Mouse (Mus musculus) stomach, postnatal 0 days (tissue): ENCODE results near the gene Hspb6. TPM values are rescaled to one million over a fixed set of nuclear protein-coding genes. Genes with fewer than 3 reads are reported as not detected.

Experiments used
- ATAC-seq: fragments of 200-750 bp; cut with Nextera tagmentation; 2 replicates; pipeline ENCODE4 v1.8.0; 2017; ENCODE audit not compliant: low FRiP score, low TSS enrichment
- DNase-seq: peaks from one replicate; pipeline ENCODE4 v3.0.0-alpha.2; 2016; ENCODE audit warnings: low spot score
- H3K27ac ChIP-seq: fragments of 300-500 bp; sonication (generic); replicated peaks from 2 replicates; pipeline ENCODE4 v1.5.1; 2014; ENCODE audit warnings: mild to moderate bottlenecking, control low read depth
- H3K27me3 ChIP-seq: fragments of 300-500 bp; sonication (generic); 2 replicates; pipeline ENCODE4 v1.6.1; 2014; ENCODE audit warnings: low read length; ENCODE audit not compliant: control insufficient read depth, insufficient read depth
- H3K36me3 ChIP-seq: fragments of 300-500 bp; sonication (generic); 2 replicates; pipeline ENCODE4 v1.6.1; 2014; ENCODE audit warnings: low read length, mixed read lengths; ENCODE audit not compliant: control insufficient read depth, insufficient read depth
- H3K4me1 ChIP-seq: fragments of 300-500 bp; sonication (generic); replicated peaks from 2 replicates; pipeline ENCODE4 v1.6.1; 2014; ENCODE audit warnings: antibody characterized with exemption; ENCODE audit not compliant: control insufficient read depth, insufficient read depth
- H3K4me2 ChIP-seq: fragments of 300-500 bp; sonication (generic); replicated peaks from 2 replicates; pipeline ENCODE4 v1.6.1; 2014; ENCODE audit warnings: low read depth, mild to moderate bottlenecking, control low read depth, moderate library complexity
- H3K4me3 ChIP-seq: fragments of 300-500 bp; sonication (generic); 2 replicates; pipeline ENCODE4 v1.5.1; 2014; ENCODE audit warnings: low read depth, low read length, control low read depth
- H3K9ac ChIP-seq: fragments of 300-500 bp; sonication (generic); 2 replicates; pipeline ENCODE4 v1.6.1; 2014; ENCODE audit warnings: mild to moderate bottlenecking, low read length, control low read depth, mixed read lengths
- H3K9me3 ChIP-seq: fragments of 300-500 bp; sonication (generic); 2 replicates; pipeline ENCODE4 v1.6.1; 2016; ENCODE audit warnings: low read length; ENCODE audit not compliant: control insufficient read depth
- CTCF ChIP-seq: IDR thresholded peaks from 2 replicates; pipeline ENCODE4 v1.5.1; 2016; ENCODE audit warnings: antibody characterized with exemption, low read depth, mild to moderate bottlenecking, moderate library complexity
- EP300 ChIP-seq: optimal IDR thresholded peaks from 2 replicates; pipeline ENCODE3; 2016; ENCODE audit warnings: antibody characterized with exemption
- WGBS: fragments of 180-500 bp; shearing (Covaris S2); extraction: QIAGEN DNeasy Blood & Tissue Kit; methylation state at CpG from one replicate; pipeline ENCODE4 v1.1.7; 2014; 5-methylcytosine and 5-hydroxymethylcytosine counted together
- polyA plus RNA-seq: library from polyadenylated mRNA; unstranded; fragments of >200 nt; fragmentation: Nextera tagmentation; extraction: Ambion mirVana; gene quantifications from 2 replicates; pipeline ENCODE4 v1.2.1, GENCODE M21; 2015

Gene Hspb6
- polyA plus RNA-seq, 1 experiment from 2014 or later: 66.4 TPM

DNA sequence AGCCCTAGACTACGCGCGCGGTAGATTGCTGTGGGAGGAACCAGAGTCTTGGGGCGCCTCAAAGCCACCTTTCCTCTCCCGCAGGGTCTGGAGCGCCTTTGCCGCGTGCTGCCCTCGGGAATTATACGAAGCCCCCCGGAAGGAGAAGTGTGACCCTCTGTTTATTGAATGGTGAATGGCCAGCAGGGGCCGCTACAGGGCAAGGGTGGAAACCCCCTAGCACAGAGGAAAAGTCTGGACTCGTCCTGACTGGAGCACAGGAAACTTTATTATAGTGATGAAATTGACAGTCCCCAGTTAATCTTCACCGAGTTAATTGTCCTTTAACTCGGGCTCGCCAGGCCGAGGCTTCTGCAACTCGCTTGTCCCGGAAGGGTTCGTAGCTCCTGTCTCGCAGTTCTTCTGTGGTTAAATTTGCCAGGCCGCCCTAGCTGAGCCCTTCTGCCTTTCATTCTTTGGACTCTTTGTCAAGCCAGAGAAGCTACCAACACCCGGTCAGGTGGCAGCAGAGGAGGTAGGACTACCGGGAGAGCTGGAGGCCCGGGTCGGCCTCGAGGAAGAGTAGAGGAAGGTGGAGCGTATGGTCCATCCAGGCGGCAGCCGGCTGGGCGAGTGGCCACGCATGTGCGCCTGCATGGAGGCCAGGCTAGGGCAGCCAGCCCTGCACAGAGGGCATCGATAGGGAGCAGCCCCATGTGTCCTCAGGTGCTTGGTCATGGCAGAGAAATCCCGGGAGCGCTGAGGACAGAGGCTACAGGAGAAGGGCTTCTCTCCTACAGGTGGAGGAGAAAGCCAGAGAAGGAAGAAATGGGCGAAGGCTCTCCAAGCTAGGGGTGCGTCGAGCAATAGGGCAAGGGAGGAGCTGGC, 37.7 kb downstream of the Hspb6 start:
- DNase-seq: peak; percentile 89
- peak; percentile 50 for ATAC-seq
- Histone ChIP-seq H3K9me3 (no peaks in the 10 kb centered on the region), H3K4me3 (peak overlapping the region; percentile 94), H3K4me1 (peaks cover 3% of the 10 kb centered on the region; the same call in 1 of the 2 replicates), H3K9ac (peak overlapping the region; percentile 62), H3K27ac (peak overlapping the region; percentile 93), H3K36me3 (peaks cover 8% of the 10 kb centered on the region), H3K27me3 (no peaks in the 10 kb centered on the region), H3K4me2 (peak overlapping the region; percentile 90)
- 19% methylated on average over 40 of the region's 40 CpGs for WGBS
- TF ChIP-seq CTCF: peak; percentile 96
- no peak for TF ChIP-seq EP300

DNA sequence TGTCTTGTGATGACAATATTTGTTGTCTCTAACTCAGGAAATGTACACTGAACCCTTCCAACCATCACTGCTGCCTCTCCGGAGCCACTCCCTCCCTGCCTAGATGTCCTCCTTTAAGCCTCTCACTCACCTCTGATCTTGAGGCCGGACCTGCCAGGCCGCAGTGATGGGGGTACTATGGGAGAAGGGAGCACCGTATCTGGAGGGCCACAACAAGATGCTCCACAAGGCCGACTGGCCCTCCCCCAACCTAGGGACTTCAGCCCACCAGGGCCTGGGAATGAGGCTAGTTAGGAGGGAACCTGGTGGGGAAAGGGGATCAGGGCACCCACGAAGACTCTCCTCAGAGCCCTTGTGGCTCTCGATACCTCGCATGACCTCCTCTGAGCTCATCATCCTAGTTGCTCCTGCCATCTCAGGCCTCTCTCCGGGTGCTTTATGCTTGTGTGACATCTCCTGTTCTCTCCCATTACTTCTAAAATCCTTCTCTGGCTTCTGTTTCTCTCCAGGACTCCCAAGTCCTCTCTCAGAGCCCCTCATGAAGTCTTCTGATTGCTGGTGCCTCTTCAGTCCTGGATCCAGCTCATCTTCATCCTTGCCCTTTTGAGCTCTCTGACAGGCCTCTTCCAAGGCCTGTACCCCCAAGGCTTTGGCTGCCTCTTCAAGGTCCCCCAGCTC, 39.1 kb downstream of the Hspb6 start:
- H3K27ac ChIP-seq: no peak overlapping the region
- peaks cover 3% of the 10 kb centered on the region; the same call in 1 of the 2 replicates for H3K4me1 ChIP-seq
- H3K4me2 ChIP-seq: no peak overlapping the region
- ATAC-seq (no peak), DNase-seq (no peak)
- TF ChIP-seq EP300 (no peak), CTCF (no peak)
- no peaks in the 10 kb centered on the region for H3K9me3 ChIP-seq
- 92% methylated on average over 9 of the region's 9 CpGs for WGBS
- no peaks in the 10 kb centered on the region for H3K36me3 ChIP-seq
- no peak overlapping the region for H3K4me3 ChIP-seq
- no peak overlapping the region for H3K9ac ChIP-seq
- no peaks in the 10 kb centered on the region for H3K27me3 ChIP-seq

DNA sequence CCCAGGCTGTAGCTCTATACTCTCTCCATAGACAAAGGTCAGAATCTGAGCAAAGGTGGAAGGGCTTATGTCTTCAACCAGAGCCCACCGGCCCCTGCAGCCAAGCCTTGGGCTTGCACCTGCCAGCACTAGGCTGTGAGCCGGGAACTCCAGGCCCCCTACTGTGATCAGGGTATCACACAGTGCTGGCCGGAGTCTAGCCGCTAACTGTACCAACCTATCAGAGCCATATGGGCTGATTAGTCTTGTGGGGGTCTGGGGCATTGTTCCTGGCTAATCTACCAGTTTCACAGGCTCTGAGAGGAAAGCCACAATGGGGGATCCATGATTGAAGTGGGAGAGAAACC, 39.6 kb downstream of the Hspb6 start:
- WGBS: 80% methylated on average over 4 of the region's 4 CpGs
- Histone ChIP-seq H3K4me2 (no peak overlapping the region), H3K9ac (no peak overlapping the region), H3K27me3 (no peaks in the 10 kb centered on the region), H3K36me3 (no peaks in the 10 kb centered on the region), H3K27ac (no peak overlapping the region), H3K9me3 (no peaks in the 10 kb centered on the region), H3K4me3 (no peak overlapping the region), H3K4me1 (peaks cover 3% of the 10 kb centered on the region; the same call in 1 of the 2 replicates)
- TF ChIP-seq EP300 (no peak), CTCF (no peak)
- DNase-seq (no peak), ATAC-seq (no peak)

DNA sequence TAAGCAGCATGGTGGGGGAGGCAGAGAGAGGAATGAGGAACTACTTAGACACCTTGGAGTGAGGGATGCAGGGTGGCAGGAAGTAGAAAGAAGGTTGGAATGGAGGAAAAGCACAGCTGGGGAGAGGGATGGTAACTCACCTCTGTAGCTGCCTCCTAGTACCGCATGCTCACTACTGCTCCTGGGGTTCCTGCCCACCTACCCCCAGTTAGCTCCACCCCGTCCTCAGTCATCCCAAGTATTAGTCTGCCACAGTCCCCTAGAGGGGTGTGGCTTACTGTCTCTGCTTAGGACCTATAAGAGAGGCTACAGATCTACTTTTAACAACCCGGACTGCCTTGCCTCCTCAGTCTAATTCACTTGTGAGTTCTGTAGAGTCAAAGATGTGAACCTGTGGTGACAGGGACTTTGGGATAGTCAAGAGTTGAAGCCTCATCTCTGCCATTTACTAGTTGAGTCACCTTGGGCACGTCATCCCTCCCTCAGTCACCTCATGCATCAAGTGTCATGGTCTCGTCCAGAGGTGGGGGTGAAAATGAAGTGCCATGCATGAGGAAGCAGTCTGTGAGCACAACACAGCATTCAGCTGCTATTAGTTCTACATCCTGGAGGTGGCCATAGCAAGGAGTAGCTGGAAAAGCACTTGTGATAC, 40.9 kb downstream of the Hspb6 start:
- no peak for ATAC-seq
- Histone ChIP-seq H3K4me3 (no peak overlapping the region), H3K27ac (no peak overlapping the region), H3K9me3 (no peaks in the 10 kb centered on the region), H3K4me1 (no peaks in the 10 kb centered on the region; the same call in 1 of the 2 replicates), H3K9ac (no peak overlapping the region), H3K4me2 (no peak overlapping the region), H3K27me3 (no peaks in the 10 kb centered on the region), H3K36me3 (no peaks in the 10 kb centered on the region)
- WGBS: 47% methylated on average over 5 of the region's 5 CpGs
- TF ChIP-seq CTCF: no peak
- no peak for TF ChIP-seq EP300
- DNase-seq: no peak

DNA sequence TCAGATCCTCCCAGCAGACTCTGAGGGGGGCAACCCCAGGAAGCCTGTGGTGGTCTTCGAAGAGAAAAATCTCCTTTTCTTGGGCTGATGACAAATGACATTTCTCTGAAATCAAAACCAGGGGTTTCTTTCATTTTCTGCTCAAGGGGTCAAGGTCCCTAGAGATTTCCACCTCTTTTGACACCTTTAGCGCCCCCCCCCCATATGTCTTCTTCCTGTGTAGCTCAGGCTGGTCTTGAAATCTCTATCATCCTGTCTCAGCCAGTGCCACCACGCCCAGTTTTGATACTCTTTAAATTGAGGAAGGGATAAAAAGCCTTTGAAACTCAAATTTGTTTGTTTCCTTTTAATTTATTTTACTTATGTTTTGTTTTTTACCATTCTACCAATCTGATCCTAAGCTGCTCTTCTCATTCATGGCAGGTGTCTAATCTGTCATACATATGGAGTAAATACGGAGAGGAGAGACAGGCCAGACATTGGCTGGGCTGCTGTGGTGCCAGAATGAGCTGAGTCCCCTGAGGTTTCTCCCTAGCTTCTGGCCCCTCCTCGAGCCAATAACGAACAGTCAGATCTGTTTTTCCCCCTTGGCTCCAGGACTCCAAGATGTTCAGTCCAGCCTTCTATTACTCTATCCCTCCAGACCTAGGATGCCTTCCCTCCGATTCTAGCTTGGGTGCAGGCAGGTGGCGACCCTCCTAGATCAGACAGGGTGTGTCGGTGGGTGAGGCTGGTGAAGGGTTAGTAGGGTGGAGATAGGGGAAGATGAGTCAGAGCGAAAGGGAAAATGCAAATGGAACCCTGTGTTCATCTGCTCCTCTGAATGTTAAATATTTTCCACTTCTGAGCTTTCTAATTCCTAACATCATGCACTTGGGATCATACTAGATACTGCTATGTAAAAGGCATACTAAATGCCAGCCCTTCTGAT, 41.9 kb downstream of the Hspb6 start:
- DNase-seq (no peak), ATAC-seq (no peak)
- TF ChIP-seq CTCF: no peak
- TF ChIP-seq EP300: no peak
- H3K27me3 ChIP-seq: no peaks in the 10 kb centered on the region
- H3K9ac ChIP-seq: 0 out of 2 replicates have a peak overlapping the region, but pooled peaks have one; percentile 2
- no peaks in the 10 kb centered on the region for H3K9me3 ChIP-seq
- WGBS: 61% methylated on average over 10 of the region's 10 CpGs
- no peaks in the 10 kb centered on the region; the same call in 1 of the 2 replicates for H3K4me1 ChIP-seq
- H3K27ac ChIP-seq: no peak overlapping the region
- H3K4me2 ChIP-seq: no peak overlapping the region
- H3K36me3 ChIP-seq: no peaks in the 10 kb centered on the region
- no peak overlapping the region for H3K4me3 ChIP-seq
